Mouse (Mus musculus) bone marrow, adult 2 months (tissue): Measurements from ENCODE around the gene Tesk1.

Source experiments
- CTCF ChIP-seq: fragments of 200-500 bp; IDR thresholded peaks from 2 replicates; pipeline ENCODE4 v1.5.1; 2011; ENCODE audit warnings: low read length, control low read depth; ENCODE audit not compliant: control insufficient read depth, insufficient read depth
- POLR2A ChIP-seq: fragments of 200-500 bp; IDR thresholded peaks from 2 replicates; pipeline ENCODE4 v1.6.1; 2011; ENCODE audit warnings: low read depth, mild to moderate bottlenecking, control low read depth, low read length, borderline replicate concordance; ENCODE audit not compliant: control insufficient read depth

DNA sequence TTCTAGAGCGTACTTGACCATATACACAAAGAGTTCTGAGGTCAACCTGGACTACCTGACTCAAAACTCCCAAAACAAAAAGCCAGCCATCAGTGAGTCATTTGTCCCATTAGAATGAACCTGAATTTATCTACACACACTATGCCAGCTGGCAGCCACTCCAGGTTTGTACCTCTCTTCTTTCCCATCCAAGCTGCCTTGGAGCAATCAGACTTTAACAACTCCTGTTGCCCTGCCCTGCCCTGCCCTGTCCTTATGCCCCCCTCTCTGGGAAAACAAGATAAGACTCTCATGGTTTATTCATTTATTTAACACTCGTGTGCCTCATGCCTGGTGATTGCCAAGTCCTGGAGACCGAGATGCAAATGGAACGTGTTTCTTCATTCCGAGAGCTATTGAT, 49.1 kb downstream of the Tesk1 start:
- no peak for TF ChIP-seq POLR2A
- TF ChIP-seq CTCF, result no peak
